Mouse (Mus musculus) retina, postnatal 7 days (tissue): ENCODE data around the gene Zfp142.

Experiments used
- DNase-seq: peaks from one replicate; pipeline ENCODE4 v3.0.0-alpha.2; 2012; ENCODE audit warnings: low read depth, low spot score

The Zfp142 gene

GRCm38 (mm10) chr1:74519875-74520274 lies 68.2 kb downstream of the Zfp142 start:
- DNase-seq: no peak
